Mouse (Mus musculus) forebrain, embryonic 10.5 days (tissue): ENCODE data around the gene Gcnt4. TPM values are rescaled to one million over a fixed set of nuclear protein-coding genes. Genes with fewer than 3 reads are reported as not detected.
"Not testable (repeated sequence)": the region's sequence is repeated elsewhere in the genome, so short reads cannot be mapped to it uniquely, and the experiment has no call there.

Source experiments
- DNase-seq: peaks from one replicate; pipeline ENCODE4 v3.0.0-alpha.2; 2017; ENCODE audit warnings: low spot score; ENCODE audit errors: extremely low spot score
- H3K27ac ChIP-seq: fragments of 300-500 bp; sonication (generic); 2 replicates; pipeline ENCODE4 v1.5.1; 2016; ENCODE audit warnings: mild to moderate bottlenecking
- H3K27me3 ChIP-seq: fragments of 300-500 bp; sonication (generic); 2 replicates; pipeline ENCODE4 v1.6.1; 2016; ENCODE audit warnings: mild to moderate bottlenecking; ENCODE audit not compliant: poor library complexity, severe bottlenecking
- H3K36me3 ChIP-seq: fragments of 300-500 bp; sonication (generic); replicated peaks from 2 replicates; pipeline ENCODE4 v1.6.1; 2016; ENCODE audit warnings: mild to moderate bottlenecking, moderate library complexity
- H3K4me1 ChIP-seq: fragments of 300-500 bp; sonication (generic); 2 replicates; pipeline ENCODE4 v1.6.1; 2016
- H3K4me3 ChIP-seq: fragments of 300-500 bp; sonication (generic); 2 replicates; pipeline ENCODE4 v1.5.1; 2016; ENCODE audit warnings: mild to moderate bottlenecking, moderate library complexity
- H3K9me3 ChIP-seq: fragments of 300-500 bp; sonication (generic); 2 replicates; pipeline ENCODE4 v1.6.1; 2016; ENCODE audit warnings: mild to moderate bottlenecking, moderate library complexity
- WGBS: fragments of 180-500 bp; shearing (Covaris S2); methylation state at CpG from one replicate; pipeline ENCODE4 v1.1.7; 2016; 5-methylcytosine and 5-hydroxymethylcytosine counted together
- polyA plus RNA-seq: library from polyadenylated mRNA; unstranded; fragments of >200 nt; fragmentation: Nextera tagmentation; extraction: Ambion mirVana; gene quantifications from 2 replicates; pipeline ENCODE4 v1.2.1, GENCODE M21; 2016

The Gcnt4 gene
- polyA plus RNA-seq, 1 experiment from 2014 or later = 0.22 TPM

DNA sequence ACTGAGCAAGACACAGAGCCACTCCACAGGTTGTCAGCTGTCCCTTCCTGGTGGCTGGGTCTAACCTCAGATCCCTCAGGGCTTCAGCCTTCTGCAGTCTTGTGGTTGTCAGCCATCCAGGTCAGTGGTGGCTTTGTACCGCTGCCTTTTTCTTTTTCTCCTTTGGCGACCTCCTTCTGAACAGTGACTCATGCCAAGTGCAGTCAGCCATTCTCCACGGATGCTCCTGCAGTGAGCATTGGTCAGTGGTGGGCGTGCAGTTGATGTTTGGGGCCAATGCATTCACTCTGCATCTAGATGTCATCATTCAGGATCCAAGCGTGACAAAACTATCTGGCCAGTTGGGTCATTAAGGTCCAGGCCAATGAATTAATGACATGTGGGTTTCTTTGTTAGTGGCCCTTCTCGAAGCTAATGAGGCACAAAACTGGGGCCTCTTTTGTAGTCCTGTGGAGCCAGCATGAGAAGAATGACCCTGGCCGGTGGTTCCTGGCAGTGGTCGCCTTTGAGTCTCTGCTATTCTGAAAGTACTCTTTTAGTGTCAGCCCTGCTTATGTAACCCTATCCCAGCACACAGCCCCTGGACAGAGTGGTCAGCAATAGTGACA is 4.0 kb downstream of the Gcnt4 start:
- DNase-seq = peak; percentile 31
- H3K4me3 ChIP-seq = no peak overlapping the region
- 30% methylated on average over 8 of the region's 8 CpGs for WGBS
- H3K27ac ChIP-seq = 0 out of 2 replicates have a peak overlapping the region, but pooled peaks have one; percentile 7
- peaks cover 34% of the 10 kb centered on the region for H3K4me1 ChIP-seq
- no peaks in the 10 kb centered on the region; the same call in 1 of the 2 replicates for H3K9me3 ChIP-seq
- H3K36me3 ChIP-seq = no peaks in the 10 kb centered on the region
- peaks cover 61% of the 10 kb centered on the region for H3K27me3 ChIP-seq

GRCm38 (mm10) chr13:96932745-96933144 is 8.3 kb downstream of the Gcnt4 start:
- H3K4me3 ChIP-seq = no peak overlapping the region
- H3K9me3 ChIP-seq = no peaks in the 10 kb centered on the region
- no peak overlapping the region for H3K27ac ChIP-seq
- H3K4me1 ChIP-seq = peaks cover 17% of the 10 kb centered on the region
- no peak for DNase-seq
- H3K36me3 ChIP-seq = no peaks in the 10 kb centered on the region
- WGBS = 93% methylated on average over 5 of the region's 5 CpGs
- peaks cover 19% of the 10 kb centered on the region for H3K27me3 ChIP-seq

GRCm38 (mm10) chr13:96933367-96933766 is 8.9 kb downstream of the Gcnt4 start:
- WGBS = 84% methylated on average over 8 of the region's 8 CpGs
- Histone ChIP-seq H3K4me3 (no peak overlapping the region), H3K4me1 (peaks cover 11% of the 10 kb centered on the region)

DNA sequence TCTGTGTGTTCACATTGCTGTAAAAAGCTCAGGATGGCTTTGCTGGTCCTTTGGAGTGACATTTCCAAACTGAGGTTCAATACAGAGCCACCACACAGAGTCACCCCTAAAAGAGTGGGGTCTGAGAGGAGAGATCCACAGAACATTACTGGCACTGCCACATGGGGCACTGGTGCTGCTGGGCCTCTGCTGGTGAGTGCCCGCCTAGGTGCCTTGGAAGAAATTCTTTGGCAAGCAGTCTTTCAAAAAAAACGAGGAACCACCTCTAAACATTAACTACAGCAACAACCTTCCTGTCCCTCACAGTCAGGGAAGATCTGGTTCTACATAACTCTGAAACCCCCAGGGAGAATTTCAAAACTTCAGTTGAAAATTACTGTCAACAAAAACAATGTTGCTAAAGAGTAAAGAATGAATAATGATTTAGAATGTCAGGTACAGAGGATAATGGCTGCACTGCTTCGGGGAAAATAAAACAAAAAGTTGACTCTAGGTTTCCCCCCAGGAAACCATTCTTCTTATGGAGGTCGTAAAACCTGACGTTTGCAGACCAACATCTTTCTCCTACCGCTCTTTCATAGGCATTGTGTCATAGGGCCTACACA is 11.8 kb downstream of the Gcnt4 start:
- WGBS = 81% methylated on average over 6 of the region's 6 CpGs

More at GRCm38 (mm10) chr13:96933367-96933766, 8.9 kb downstream of the Gcnt4 start:
- Histone ChIP-seq H3K9me3 (no peaks in the 10 kb centered on the region), H3K27me3 (peaks cover 12% of the 10 kb centered on the region; the same call in 1 of the 2 replicates), H3K36me3 (no peaks in the 10 kb centered on the region), H3K27ac (no peak overlapping the region)
- no peak for DNase-seq

DNA sequence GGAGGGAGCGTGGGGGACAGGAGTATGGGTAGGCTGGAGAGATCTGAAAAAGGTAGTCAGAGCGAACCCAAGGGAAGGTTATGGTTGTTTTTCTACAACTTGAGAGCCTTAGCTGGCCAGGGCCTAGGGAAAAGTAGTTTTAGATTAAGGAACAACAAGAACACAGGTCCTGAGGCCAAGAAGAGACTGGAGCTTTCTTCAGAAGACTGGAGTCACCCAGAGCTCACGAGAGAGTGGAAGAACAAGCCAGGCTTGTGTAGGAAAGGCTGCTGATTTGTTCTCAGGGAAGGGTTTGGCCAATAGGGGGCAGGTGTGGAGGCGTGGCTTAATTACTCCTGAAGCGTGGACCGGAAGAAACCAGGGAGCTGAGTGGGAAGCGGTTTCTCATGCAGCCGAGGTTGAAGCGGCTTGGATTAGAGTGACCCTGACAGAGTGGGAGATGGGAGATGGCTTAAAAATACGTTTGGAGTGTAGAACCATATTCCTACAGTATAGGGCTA is 12.6 kb downstream of the Gcnt4 start:
- H3K4me1 ChIP-seq = no peaks in the 10 kb centered on the region
- 77% methylated on average over 10 of the region's 10 CpGs for WGBS
- H3K27me3 ChIP-seq = no peaks in the 10 kb centered on the region
- H3K27ac ChIP-seq = no peak overlapping the region
- no peak overlapping the region for H3K4me3 ChIP-seq
- no peak for DNase-seq
- H3K9me3 ChIP-seq = no peaks in the 10 kb centered on the region
- H3K36me3 ChIP-seq = no peaks in the 10 kb centered on the region

More for the DNA sequence above, 11.8 kb downstream of the Gcnt4 start:
- Histone ChIP-seq H3K27me3 (no peaks in the 10 kb centered on the region), H3K36me3 (no peaks in the 10 kb centered on the region), H3K9me3 (no peaks in the 10 kb centered on the region), H3K4me3 (no peak overlapping the region), H3K27ac (no peak overlapping the region), H3K4me1 (no peaks in the 10 kb centered on the region)
- no peak for DNase-seq

DNA sequence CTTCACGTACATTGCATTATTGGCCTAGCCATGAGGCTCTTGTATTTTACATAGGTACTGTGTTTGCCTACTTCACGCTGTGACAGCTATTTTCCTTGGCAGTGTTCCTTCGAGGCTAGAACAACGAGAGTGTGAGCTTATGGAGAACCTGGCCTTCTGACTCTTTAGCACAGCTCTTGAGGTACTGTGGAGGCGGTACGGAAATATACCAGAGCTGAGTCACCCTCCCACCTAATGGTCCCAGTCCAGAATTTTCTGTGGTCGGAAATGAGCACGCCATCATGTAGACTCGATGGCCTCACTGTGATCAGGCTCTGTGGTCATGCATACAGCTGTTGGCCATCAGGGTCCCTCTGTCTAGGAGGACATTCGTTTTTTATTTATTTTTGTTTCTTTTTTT is 15.2 kb downstream of the Gcnt4 start:
- Histone ChIP-seq H3K36me3 (no peaks in the 10 kb centered on the region), H3K27me3 (no peaks in the 10 kb centered on the region), H3K9me3 (no peaks in the 10 kb centered on the region), H3K4me3 (no peak overlapping the region), H3K4me1 (no peaks in the 10 kb centered on the region), H3K27ac (no peak overlapping the region)
- DNase-seq = no peak
- 91% methylated on average over 10 of the region's 10 CpGs for WGBS

DNA sequence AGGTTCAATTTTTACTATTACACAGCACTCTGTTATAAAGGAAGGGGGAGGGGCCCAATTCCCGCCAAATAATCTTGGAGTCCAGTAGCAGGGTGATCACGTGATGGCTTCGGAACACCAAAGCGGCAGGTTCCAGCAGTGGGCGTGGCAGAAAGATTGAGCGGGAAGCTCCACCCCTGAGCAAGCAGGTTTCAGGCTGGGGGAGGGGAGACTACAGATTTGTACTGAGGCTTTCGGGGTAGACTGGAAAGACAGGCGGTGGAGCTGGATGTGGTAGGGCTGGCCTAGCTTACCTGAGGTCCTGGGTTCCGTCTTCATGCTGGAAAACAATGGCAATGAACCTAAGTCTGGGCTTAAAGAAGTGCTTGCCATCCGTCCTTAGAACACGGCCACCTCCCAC is 17.0 kb downstream of the Gcnt4 start:
- not testable (repeated sequence) for H3K4me3 ChIP-seq, H3K27ac ChIP-seq, H3K27me3 ChIP-seq, H3K36me3 ChIP-seq, DNase-seq, H3K9me3 ChIP-seq, H3K4me1 ChIP-seq
- WGBS = 88% methylated on average over 11 of the region's 11 CpGs

DNA sequence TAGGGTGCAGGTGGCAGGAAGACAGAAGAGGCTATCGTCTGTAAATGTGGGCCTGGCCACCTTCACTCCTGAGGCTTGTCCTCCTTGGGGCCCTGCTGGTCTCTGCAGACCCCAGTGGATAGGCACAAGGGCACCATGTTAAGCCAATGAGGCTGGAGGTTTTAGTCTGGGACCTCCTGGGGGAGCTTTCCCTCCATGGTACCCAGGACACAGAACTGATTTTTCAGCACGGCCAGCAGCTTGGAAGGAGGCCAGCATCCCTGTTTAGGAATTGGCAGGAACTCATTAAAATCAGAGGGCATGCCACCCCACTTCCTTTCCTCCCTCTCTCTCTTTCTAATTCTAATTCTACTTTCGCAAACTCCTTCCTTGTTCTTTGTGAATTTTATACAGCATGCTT is 19.1 kb downstream of the Gcnt4 start:
- Histone ChIP-seq H3K36me3 (no peaks in the 10 kb centered on the region), H3K27ac (no peak overlapping the region), H3K9me3 (no peaks in the 10 kb centered on the region), H3K27me3 (no peaks in the 10 kb centered on the region), H3K4me1 (no peaks in the 10 kb centered on the region), H3K4me3 (no peak overlapping the region)
- DNase-seq = no peak
- WGBS = 76% methylated on average over 3 of the region's 3 CpGs

DNA sequence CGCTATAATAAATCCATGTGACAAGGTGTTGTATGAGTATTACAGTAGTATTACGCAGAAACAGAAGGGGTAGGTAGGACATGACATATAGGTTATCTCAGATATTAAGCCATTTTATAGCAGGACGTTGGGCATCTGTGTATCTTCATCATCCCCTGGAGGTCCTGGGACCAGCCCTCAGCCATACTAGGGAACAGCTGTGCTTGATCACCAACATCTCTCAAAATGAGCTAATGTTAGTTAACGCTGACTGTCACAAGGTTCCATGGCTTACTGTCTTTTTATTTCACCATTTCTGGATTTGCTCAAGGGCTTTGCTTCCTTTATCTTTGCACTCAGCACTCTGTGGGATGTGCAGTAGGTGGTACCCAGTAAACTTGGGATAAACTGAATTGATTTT is 21.3 kb downstream of the Gcnt4 start:
- 86% methylated on average over 4 of the region's 4 CpGs for WGBS
- no peaks in the 10 kb centered on the region for H3K4me1 ChIP-seq

DNA sequence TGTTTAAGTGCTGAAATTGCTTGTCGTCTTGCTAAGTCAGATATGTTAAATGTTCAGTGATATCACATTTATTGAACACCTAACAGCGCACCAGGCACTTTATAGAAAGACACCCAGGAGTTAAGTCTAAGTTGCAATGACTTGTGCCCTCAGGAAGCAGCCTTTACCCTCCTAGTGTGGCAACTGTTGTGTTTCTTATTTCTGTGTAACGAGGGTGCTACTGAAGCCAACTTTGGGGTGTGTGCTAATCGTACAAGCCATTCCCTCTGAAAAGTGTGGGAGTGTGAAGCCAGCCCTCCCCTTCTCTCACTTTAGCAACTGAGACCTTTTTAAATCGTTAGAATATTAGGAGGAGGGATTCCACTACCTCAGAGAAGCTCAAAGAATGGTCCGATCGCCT is 23.2 kb downstream of the Gcnt4 start:
- DNase-seq = no peak
- Histone ChIP-seq H3K4me1 (no peaks in the 10 kb centered on the region), H3K27ac (no peak overlapping the region), H3K4me3 (no peak overlapping the region), H3K36me3 (no peaks in the 10 kb centered on the region), H3K27me3 (no peaks in the 10 kb centered on the region), H3K9me3 (no peaks in the 10 kb centered on the region; the same call in 1 of the 2 replicates)
- WGBS = 89% methylated on average over 7 of the region's 7 CpGs

More for the DNA sequence above, 21.3 kb downstream of the Gcnt4 start:
- no peaks in the 10 kb centered on the region; the same call in 1 of the 2 replicates for H3K9me3 ChIP-seq
- no peak for DNase-seq
- H3K27ac ChIP-seq = no peak overlapping the region
- H3K27me3 ChIP-seq = no peaks in the 10 kb centered on the region
- H3K4me3 ChIP-seq = no peak overlapping the region
- H3K36me3 ChIP-seq = no peaks in the 10 kb centered on the region

DNA sequence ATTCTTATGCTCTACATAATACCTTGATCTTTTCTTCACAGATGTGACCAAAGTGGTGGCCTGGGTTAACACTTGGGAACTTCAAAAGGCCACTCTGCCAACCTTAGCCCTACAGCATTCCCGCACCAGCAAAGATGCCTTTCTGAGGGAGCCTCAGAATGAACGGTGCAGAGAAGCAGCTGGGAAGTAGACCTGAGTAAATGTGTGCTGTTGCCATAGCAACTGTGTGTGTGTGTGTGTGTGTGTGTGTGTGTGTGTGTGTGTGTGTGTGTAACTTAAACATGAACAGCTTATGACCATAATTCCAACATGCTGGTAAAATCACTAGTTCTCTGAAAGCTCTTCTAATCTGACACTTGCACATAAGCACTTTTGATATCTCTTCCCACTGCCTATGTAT is 27.4 kb downstream of the Gcnt4 start:
- Histone ChIP-seq H3K4me1 (no peaks in the 10 kb centered on the region), H3K9me3 (no peaks in the 10 kb centered on the region; the same call in 1 of the 2 replicates), H3K36me3 (no peaks in the 10 kb centered on the region), H3K27ac (no peak overlapping the region), H3K4me3 (no peak overlapping the region), H3K27me3 (no peaks in the 10 kb centered on the region)
- 74% methylated on average over 2 of the region's 2 CpGs for whole genome bisulfite sequencing
- no peak for DNase-seq

DNA sequence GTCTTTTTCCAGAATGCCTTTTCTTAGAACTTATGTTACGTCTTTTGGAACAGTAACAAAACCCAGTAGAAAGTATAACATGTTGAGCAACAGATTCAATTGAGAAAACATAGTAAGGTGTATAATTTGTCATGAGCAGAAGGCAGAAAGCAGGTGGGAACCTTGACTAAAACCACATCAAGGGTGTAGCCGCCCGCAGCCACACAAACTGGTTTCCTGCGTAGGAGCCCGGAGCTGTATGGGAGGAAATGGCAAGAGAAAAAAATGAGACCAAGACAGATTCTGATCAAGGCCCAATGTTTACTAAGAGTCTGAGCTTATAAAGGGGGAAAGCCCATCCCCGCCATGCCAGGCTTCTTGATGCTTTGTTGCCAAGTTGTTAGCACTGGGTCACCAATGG is 32.0 kb downstream of the Gcnt4 start:
- Histone ChIP-seq H3K36me3 (no peaks in the 10 kb centered on the region), H3K4me3 (no peak overlapping the region), H3K4me1 (no peaks in the 10 kb centered on the region), H3K9me3 (no peaks in the 10 kb centered on the region), H3K27me3 (no peaks in the 10 kb centered on the region), H3K27ac (no peak overlapping the region)
- 95% methylated on average over 6 of the region's 6 CpGs for WGBS
- DNase-seq = no peak

DNA sequence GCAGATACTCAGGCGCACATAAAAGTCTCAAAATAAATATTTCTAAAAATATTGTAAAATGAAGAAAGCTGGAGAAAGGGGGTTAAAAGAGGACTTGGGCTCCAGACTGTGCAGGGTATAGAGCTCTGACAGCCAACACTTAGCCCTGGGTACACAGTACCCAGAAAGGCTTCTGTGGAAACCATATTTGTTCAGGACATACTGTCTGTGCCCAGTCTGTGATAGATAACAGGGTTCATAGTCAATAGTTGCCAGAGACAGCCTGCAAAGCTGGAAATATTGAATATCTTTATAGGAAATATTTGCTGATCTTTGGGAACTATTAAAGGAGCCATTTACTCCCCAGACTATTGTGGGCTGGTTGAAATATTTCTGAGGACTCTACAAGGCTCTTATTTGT is 35.5 kb downstream of the Gcnt4 start:
- no peak overlapping the region for H3K4me3 ChIP-seq
- WGBS = 89% methylated on average over 1 of the region's 1 CpGs
- no peaks in the 10 kb centered on the region for H3K27me3 ChIP-seq
- no peak for DNase-seq
- H3K36me3 ChIP-seq = no peaks in the 10 kb centered on the region
- H3K27ac ChIP-seq = no peak overlapping the region
- H3K9me3 ChIP-seq = no peaks in the 10 kb centered on the region
- no peaks in the 10 kb centered on the region for H3K4me1 ChIP-seq
